Mouse (Mus musculus) thymus, adult 2 months (tissue): ENCODE data around the gene Idnk. TPM values are rescaled to one million over a fixed set of nuclear protein-coding genes. Genes with fewer than 3 reads are reported as not detected.
A peak's percentile ranks its signal among the peaks of the same experiment; 100 is the strongest.

Source experiments
- DNase-seq: peaks from one replicate; pipeline ENCODE4 v3.0.0; 2021
- H3K27ac ChIP-seq: fragments of 200-500 bp; 2 replicates; pipeline ENCODE4 v1.5.1; 2012; ENCODE audit warnings: low read length, control low read depth; ENCODE audit not compliant: control insufficient read depth, insufficient read depth
- H3K27me3 ChIP-seq: fragments of 200-500 bp; 2 replicates; pipeline ENCODE4 v1.6.1; 2012; ENCODE audit warnings: mild to moderate bottlenecking, low read length, moderate library complexity, mixed read lengths; ENCODE audit not compliant: control insufficient read depth, insufficient read depth
- H3K36me3 ChIP-seq: fragments of 200-500 bp; 2 replicates; pipeline ENCODE4 v1.6.1; 2012; ENCODE audit warnings: mild to moderate bottlenecking, low read length, moderate library complexity; ENCODE audit not compliant: control insufficient read depth, insufficient read depth
- H3K4me1 ChIP-seq: fragments of 200-500 bp; replicated peaks from 2 replicates; pipeline ENCODE4 v1.6.1; 2012; ENCODE audit warnings: low read length; ENCODE audit not compliant: control insufficient read depth, insufficient read depth
- H3K4me3 ChIP-seq: fragments of 200-500 bp; 2 replicates; pipeline ENCODE4 v1.5.1; 2012; ENCODE audit warnings: mild to moderate bottlenecking, low read length, control low read depth, moderate library complexity; ENCODE audit not compliant: control insufficient read depth, insufficient read depth
- CTCF ChIP-seq: fragments of 200-500 bp; IDR thresholded peaks from 2 replicates; pipeline ENCODE4 v1.5.1; 2012; ENCODE audit warnings: mild to moderate bottlenecking, control low read depth, low read length, moderate library complexity, borderline replicate concordance; ENCODE audit not compliant: control insufficient read depth, poor library complexity, insufficient read depth; ENCODE audit errors: extremely low read depth
- POLR2A ChIP-seq: fragments of 200-500 bp; IDR thresholded peaks from 2 replicates; pipeline ENCODE4 v1.6.1; 2012; ENCODE audit warnings: mild to moderate bottlenecking, low read length, control low read depth, moderate library complexity; ENCODE audit not compliant: control insufficient read depth, poor library complexity, insufficient read depth; ENCODE audit errors: extremely low read depth
- WGBS: fragments of 180-500 bp; shearing (Covaris S2); methylation state at CpG from one replicate; pipeline ENCODE4 v1.1.7; 2018; 5-methylcytosine and 5-hydroxymethylcytosine counted together
- polyA plus RNA-seq: library from polyadenylated mRNA; depleted of rRNA; stranded (reverse); fragments of >200 nt; gene quantifications from 2 replicates; pipeline ENCODE4 v1.2.3, GENCODE M21; 2012

Gene Idnk
- polyA plus RNA-seq, 1 experiment: 57.2 TPM

DNA sequence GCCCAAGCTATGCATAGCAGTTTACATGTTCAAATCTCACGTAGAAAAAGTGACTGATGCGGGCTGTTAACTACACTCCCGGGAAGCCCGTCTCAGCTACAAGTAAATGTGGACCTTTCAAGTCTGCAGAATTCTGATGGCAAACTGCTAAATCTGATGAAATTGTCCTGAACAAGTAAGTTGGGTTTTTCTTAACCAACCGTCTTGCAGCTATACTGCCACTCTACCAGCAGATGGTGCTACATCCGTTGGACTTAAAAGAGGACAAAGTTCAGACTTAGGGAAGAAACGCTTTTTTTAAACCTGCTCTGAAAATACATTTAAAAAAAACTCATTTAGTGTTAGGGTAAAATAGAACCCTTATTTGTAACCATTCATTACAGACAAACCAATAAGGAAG is 31.3 kb upstream of the Idnk start:
- peak; percentile 63 for DNase-seq
- Histone ChIP-seq H3K4me1 (peaks cover 7% of the 10 kb centered on the region), H3K4me3 (no peak overlapping the region), H3K36me3 (no peaks in the 10 kb centered on the region; the same call in 1 of the 2 replicates), H3K27ac (no peak overlapping the region), H3K27me3 (no peaks in the 10 kb centered on the region)
- WGBS: 29% methylated on average over 7 of the region's 7 CpGs
- no peak for TF ChIP-seq POLR2A
- no peak for TF ChIP-seq CTCF

DNA sequence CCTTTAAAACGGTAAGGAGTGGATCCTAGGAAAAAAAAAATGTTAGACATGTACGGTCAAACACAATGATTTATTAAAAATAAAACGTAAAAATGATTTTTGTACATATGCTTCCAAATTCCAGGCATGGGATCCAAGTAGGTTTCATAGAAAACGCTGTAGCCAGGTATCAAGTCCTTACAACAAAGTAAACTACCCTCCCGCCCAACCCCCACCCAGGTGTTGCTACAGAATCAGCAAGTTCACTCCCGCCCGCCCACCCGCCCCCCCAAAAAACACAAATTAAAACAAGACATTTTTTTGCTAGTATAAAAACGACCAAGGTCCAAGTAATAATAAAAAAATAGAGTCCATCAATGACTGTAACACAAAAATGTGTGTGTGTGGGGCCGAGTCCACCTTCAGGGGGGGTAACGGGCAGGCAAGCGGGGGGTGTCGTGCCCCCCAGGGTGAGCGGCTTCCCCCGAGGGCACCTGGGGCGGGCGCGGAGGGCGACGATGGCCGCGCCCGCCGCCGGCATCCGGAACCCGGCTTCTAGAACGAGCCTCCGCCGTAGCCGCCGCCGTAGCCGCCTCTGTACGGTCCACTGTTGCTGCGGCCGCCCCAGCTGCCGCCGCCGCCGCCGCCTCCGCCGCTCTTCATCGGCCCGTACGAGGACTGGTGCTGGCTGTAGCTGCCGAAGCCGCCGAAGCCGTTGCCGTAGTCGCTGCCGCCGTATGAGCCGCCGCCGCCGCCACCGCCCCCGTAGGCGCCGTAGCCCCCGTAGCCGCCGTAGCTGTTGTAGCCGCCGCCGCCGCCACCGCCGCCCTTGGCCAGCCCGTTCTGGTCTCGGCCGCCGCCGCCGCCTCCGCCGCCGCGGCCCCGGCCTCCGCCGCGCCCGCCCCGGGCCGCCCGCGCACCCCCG is 30.3 kb upstream of the Idnk start:
- under 1% methylated on average over 79 of the region's 92 CpGs for WGBS
- peak overlapping the region; percentile 86 for H3K27ac ChIP-seq
- no peaks in the 10 kb centered on the region; the same call in 1 of the 2 replicates for H3K36me3 ChIP-seq
- H3K4me3 ChIP-seq: peak overlapping the region; percentile 95
- peaks cover 7% of the 10 kb centered on the region for H3K4me1 ChIP-seq
- TF ChIP-seq CTCF (no peak), POLR2A (no peak)
- no peaks in the 10 kb centered on the region for H3K27me3 ChIP-seq
- DNase-seq: peak; percentile 26

DNA sequence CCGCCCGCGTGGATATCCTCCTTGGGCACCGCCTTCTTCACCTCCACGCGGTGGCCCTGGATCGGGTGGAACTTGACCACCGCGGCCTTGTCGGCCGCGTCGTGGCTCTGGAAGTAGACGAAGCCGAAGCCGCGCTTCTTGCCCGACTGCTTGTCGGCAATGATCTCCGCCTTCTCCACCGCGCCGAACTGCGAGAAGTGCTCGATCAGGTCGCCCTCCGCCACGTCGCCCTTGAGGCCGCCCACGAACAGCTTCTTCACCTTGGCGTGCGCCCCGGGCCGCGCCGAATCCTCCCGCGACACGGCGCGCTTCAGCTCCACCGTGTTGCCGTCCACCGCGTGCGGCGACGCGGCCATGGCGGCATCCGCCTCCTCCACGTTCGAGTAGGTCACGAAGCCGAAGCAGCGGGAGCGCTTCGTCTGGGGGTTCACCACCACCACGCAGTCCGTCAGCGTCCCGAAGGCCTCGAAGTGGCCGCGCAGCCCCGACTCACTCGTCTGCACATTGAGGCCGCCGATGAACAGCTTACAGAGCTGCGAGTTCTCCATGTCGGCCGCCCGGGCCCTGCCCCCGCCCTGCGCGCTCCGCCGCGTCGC is 29.6 kb upstream of the Idnk start:
- WGBS: under 1% methylated on average over 80 of the region's 81 CpGs
- H3K27me3 ChIP-seq: no peaks in the 10 kb centered on the region
- H3K27ac ChIP-seq: peak overlapping the region; percentile 86
- TF ChIP-seq CTCF: no peak
- TF ChIP-seq POLR2A: no peak
- peak overlapping the region; percentile 95 for H3K4me3 ChIP-seq
- DNase-seq: no peak
- no peaks in the 10 kb centered on the region; the same call in 1 of the 2 replicates for H3K36me3 ChIP-seq
- H3K4me1 ChIP-seq: peaks cover 7% of the 10 kb centered on the region

DNA sequence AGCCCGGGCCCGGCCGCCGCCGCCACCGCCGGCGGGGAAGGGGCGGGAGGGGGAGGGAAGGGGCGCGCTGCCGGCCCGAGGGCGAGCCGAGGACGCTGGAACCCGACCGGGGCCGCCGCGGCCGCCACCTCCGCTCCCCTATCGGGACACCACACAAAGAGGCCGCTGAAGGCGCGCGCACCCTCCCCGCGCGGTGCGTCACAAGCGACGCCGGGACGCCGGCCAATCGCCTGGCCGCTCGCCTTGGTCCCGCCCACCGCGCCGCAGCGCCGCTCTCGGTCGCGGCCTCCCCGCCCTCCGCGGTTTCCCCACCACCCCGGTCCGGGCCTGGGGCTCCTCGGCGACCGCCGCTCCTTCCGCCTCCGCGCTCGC is 29.1 kb upstream of the Idnk start, which contains the start of gene Hnrnpa0:
Gene Hnrnpa0, minus strand, starts transcription at position 161 of the 372 bp plus-strand sequence.
- Histone ChIP-seq H3K27ac (peak within 1 kb of the TSS; percentile 86), H3K4me1 (peaks cover 7% of the 10 kb centered on the region), H3K4me3 (peak within 1 kb of the TSS; percentile 95), H3K36me3 (no peaks in the 10 kb centered on the region; the same call in 1 of the 2 replicates), H3K27me3 (no peaks in the 10 kb centered on the region)
- WGBS: under 1% methylated on average over 45 of the region's 62 CpGs
- DNase-seq: peak; percentile 90
- TF ChIP-seq POLR2A: peak; percentile 94
- no peak for TF ChIP-seq CTCF

DNA sequence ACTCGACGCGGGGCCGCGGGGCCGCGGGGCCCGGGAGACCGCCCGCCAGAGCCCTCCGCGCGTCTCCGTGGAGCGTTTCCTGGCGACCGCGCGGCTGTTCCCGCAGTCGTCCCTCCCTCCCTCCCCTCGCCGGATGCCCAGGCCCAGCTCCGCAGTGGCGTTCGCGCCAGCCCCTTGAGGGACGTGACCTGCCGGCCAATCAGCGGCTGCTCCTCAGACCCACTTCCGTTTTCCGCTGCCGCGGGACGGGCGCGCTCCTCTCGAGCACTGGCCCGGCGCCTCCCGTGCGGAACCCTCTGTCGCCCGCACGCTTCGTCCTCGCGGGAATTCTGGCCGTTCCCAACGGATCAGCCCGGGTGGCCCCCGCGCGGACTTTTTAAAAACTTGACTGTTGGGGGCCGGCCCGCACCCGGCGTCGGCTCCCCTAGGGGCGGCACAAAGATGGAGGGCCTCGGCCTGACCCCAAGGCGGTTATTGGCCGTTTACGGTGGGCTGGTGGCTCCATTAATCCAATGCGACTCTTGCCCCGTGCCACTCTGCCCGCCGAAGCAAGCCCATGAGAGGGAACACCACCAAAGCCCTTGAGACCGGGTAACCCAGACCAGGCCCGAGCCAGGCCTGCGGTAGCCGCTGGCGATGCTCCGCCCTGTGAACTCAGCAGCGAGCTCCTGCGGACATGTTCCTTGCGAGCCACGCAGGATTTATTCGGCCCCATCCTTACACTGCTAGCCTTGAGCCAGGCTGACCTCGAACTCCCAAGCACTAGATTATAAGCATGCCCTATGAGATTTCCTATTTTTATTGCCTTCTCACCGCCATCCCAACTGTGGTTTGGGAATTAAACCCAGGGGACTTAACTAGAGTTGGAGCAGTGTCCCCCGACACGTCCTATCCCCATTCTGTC is 28.4 kb upstream of the Idnk start:
- H3K4me3 ChIP-seq: peak overlapping the region; percentile 64
- no peaks in the 10 kb centered on the region; the same call in 1 of the 2 replicates for H3K36me3 ChIP-seq
- under 1% methylated on average over 83 of the region's 83 CpGs for WGBS
- peaks cover 7% of the 10 kb centered on the region for H3K4me1 ChIP-seq
- peak; percentile 93 for DNase-seq
- peak; percentile 98 for TF ChIP-seq POLR2A
- no peak for TF ChIP-seq CTCF
- H3K27ac ChIP-seq: peak overlapping the region; percentile 63
- no peaks in the 10 kb centered on the region for H3K27me3 ChIP-seq

DNA sequence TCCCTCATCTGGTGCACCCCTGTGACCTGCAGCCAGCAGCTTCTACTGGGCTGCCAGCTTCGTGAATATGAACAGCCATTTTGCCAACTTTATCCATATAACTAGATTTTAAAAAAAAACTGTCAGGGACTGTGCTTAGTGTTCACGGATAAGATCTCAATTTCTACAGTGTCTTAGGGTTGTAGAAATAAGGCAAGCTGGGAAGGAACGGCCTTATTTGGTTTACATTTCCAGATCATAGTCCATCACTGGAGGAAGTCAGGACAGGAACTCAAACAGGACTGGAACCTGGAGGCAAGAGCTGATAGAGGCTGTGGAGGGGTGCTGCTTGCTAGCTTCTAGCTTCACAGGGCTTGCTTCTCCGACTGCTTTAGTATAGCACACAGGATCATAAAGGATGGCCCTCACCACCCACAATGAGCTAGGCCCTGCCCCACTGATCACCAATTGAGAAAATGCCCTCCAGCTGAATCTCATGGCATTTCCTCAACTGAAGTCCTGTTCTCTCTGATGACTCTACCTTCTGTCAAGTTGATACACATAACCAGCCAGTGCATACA is 27.7 kb upstream of the Idnk start:
- WGBS: 38% methylated on average over 4 of the region's 4 CpGs
- Histone ChIP-seq H3K4me1 (peaks cover 7% of the 10 kb centered on the region), H3K4me3 (peak overlapping the region; percentile 64), H3K27me3 (no peaks in the 10 kb centered on the region), H3K36me3 (no peaks in the 10 kb centered on the region; the same call in 1 of the 2 replicates), H3K27ac (peak overlapping the region; percentile 50)
- TF ChIP-seq CTCF: no peak
- TF ChIP-seq POLR2A: no peak
- no peak for DNase-seq
